Mouse (Mus musculus) ES-E14 (cell line): ENCODE results near the gene Hcfc1r1. TPM values are rescaled to one million over a fixed set of nuclear protein-coding genes. Genes with fewer than 3 reads are reported as not detected.

Experiments
- DNase-seq: peaks from one replicate; pipeline ENCODE4 v3.0.0-alpha.2; 2013; ENCODE audit warnings: low read depth, low spot score
- H3K27ac ChIP-seq: 2 replicates; pipeline ENCODE4 v1.5.1; 2012; ENCODE audit warnings: low read depth, mild to moderate bottlenecking, low read length, moderate library complexity, mixed read lengths; ENCODE audit not compliant: poor library complexity, insufficient read depth, severe bottlenecking
- H3K36me3 ChIP-seq: 2 replicates; pipeline ENCODE4 v1.6.1; 2012; ENCODE audit warnings: mild to moderate bottlenecking, low read length, moderate library complexity, mixed read lengths; ENCODE audit not compliant: control insufficient read depth, poor library complexity, insufficient read depth, severe bottlenecking
- H3K4me1 ChIP-seq, 2 experiments: fragments of 150-350 bp in 1 of 2; sonication (generic) in 1 of 2; 2 replicates each; pipeline ENCODE4 v1.6.1; 2012; ENCODE audit warnings: low read length in 2 of 2, mild to moderate bottlenecking in 1 of 2, mixed read lengths in 1 of 2; ENCODE audit not compliant: control insufficient read depth in 2 of 2, insufficient read depth in 2 of 2, poor library complexity in 1 of 2
- H3K4me3 ChIP-seq, 2 experiments: fragments of 150-350 bp in 1 of 2; sonication (generic) in 1 of 2; 2 replicates each; pipeline ENCODE4 v1.5.1; 2012; ENCODE audit warnings: low read length in 2 of 2, low read depth in 1 of 2, mild to moderate bottlenecking in 1 of 2, mixed read lengths in 1 of 2; ENCODE audit not compliant: insufficient read depth in 1 of 2, poor library complexity in 1 of 2, severe bottlenecking in 1 of 2
- H3K9ac ChIP-seq: 2 replicates; pipeline ENCODE4 v1.6.1; 2012; ENCODE audit warnings: low read depth, mild to moderate bottlenecking, low read length, mixed read lengths; ENCODE audit not compliant: poor library complexity, insufficient read depth, severe bottlenecking
- H3K9me3 ChIP-seq: fragments of 150-350 bp; sonication (generic); 2 replicates; pipeline ENCODE4 v1.6.1; 2012; ENCODE audit warnings: low read depth, mild to moderate bottlenecking, low read length; ENCODE audit not compliant: control insufficient read depth, insufficient read depth
- CHD2 ChIP-seq: IDR thresholded peaks from 2 replicates; pipeline ENCODE4 v1.6.1; 2014; ENCODE audit warnings: mild to moderate bottlenecking, low read depth, low read length, inconsistent platforms
- HCFC1 ChIP-seq: IDR thresholded peaks from 2 replicates; pipeline ENCODE4 v1.6.1; 2012; ENCODE audit warnings: low read length, inconsistent platforms, borderline replicate concordance; ENCODE audit not compliant: insufficient read depth
- MAFK ChIP-seq: IDR thresholded peaks from 2 replicates; pipeline ENCODE4 v1.6.1; 2014; ENCODE audit warnings: mild to moderate bottlenecking, low read depth, low read length, inconsistent platforms; ENCODE audit not compliant: insufficient read depth
- ZC3H11A ChIP-seq: IDR thresholded peaks from 2 replicates; pipeline ENCODE4 v1.6.1; 2012; ENCODE audit warnings: low read depth, mild to moderate bottlenecking, inconsistent platforms, low read length, borderline replicate concordance
- ZNF384 ChIP-seq: IDR thresholded peaks from 2 replicates; pipeline ENCODE4 v1.6.1; 2012; ENCODE audit warnings: low read depth, low read length, inconsistent platforms
- in situ Hi-C, 2 experiments: fragments of 600-800 bp; cut with MboI; formaldehyde crosslinking; loops; one replicate each; pipeline ENCODE4 v1.15.1; 2025; ENCODE audit warnings: low sequenced_read_pairs in 2 of 2, inconsistent platforms in 1 of 2; ENCODE audit not compliant: unreplicated experiment in 2 of 2
- total RNA-seq: library from RNA; depleted of rRNA; stranded (reverse); fragments of 300-350 nt; gene quantifications from 2 replicates; pipeline ENCODE4 v1.2.3, GENCODE M21; 2012

Gene Hcfc1r1
- total RNA-seq, 1 experiment, result 36.4 TPM

DNA sequence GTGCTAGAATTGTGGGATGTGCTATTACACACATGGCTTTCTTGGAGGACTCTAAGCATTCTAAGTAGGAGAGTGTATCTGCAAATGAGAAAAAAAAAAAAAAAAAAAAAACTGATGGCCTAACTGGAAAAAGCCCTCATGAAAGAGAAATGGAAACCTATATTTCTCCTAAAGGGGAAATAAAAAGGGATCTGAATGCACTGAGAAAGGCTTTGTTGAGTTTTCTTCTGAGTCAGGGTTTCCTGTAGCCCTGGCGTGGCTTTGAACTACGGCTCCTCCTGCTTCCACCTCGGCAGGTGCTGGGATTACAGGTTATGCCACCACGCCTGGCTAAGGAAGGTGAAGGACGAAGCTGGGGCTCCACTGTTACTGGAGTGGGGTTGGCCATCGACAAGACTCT lies 19.4 kb upstream of the Hcfc1r1 start:
- Histone ChIP-seq H3K4me3 (no peak overlapping the region), H3K27ac (no peak overlapping the region), H3K4me1 (no peaks in the 10 kb centered on the region), H3K36me3 (no peaks in the 10 kb centered on the region), H3K9ac (no peak overlapping the region), H3K9me3 (no peaks in the 10 kb centered on the region)
- TF ChIP-seq ZNF384 (no peak), HCFC1 (no peak), MAFK (no peak), CHD2 (no peak), ZC3H11A (no peak)
- DNase-seq, result no peak
- in situ Hi-C loops, result no loop called here

DNA sequence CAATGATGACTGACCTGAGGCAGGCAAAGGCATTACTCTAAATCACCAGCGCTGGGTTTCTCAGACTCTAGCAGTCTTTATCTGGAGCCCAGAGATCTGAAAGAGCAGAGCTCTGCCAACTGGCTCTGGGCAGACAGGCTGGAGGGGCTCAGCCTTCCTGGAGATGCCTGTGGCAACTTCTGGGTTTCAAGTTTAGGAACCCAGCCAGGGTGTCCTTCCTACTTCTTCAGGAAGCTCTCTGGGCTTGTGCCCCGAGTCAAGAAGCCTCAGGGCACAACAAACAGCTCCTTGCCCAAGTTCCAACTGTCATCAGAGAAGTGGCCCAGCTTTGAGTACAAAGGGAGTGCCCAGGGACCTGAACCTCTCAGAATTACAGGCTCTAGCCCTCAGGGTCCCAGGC lies 19.0 kb upstream of the Hcfc1r1 start:
- Histone ChIP-seq H3K27ac (no peak overlapping the region), H3K4me1 (no peaks in the 10 kb centered on the region), H3K4me3 (no peak overlapping the region), H3K9ac (no peak overlapping the region), H3K36me3 (no peaks in the 10 kb centered on the region), H3K9me3 (no peaks in the 10 kb centered on the region)
- in situ Hi-C loops, result no loop called here
- TF ChIP-seq CHD2 (no peak), MAFK (no peak), HCFC1 (no peak), ZC3H11A (no peak), ZNF384 (no peak)
- no peak for DNase-seq

- TF ChIP-seq CHD2, result no peak
- TF ChIP-seq ZC3H11A, result no peak
- no peak for TF ChIP-seq MAFK
- TF ChIP-seq ZNF384, result peak; percentile 66; the same call in 1 of the 2 replicates
- Histone ChIP-seq H3K9ac (no peak overlapping the region), H3K4me3 (no peak overlapping the region), H3K27ac (no peak overlapping the region), H3K9me3 (no peaks in the 10 kb centered on the region), H3K4me1 (peaks cover 0 to 7% of the 10 kb centered on the region in 2 experiments; a peak in 1 of 4 replicates), H3K36me3 (no peaks in the 10 kb centered on the region)
- DNase-seq, result no peak
- in situ Hi-C loops, result no loop called here
Observed at GRCm38 (mm10) chr17:23658450-23658849, 14.9 kb upstream of the Hcfc1r1 start.

- no peak for DNase-seq
- H3K4me1 ChIP-seq, result peaks cover 0 to 8% of the 10 kb centered on the region in 2 experiments; a peak in 1 of 4 replicates
Observed at GRCm38 (mm10) chr17:23660117-23660875, 13.1 kb upstream of the Hcfc1r1 start, which contains the start of gene Bicdl2. Bicdl2 (plus strand) TSS chr17:23660506.

More at GRCm38 (mm10) chr17:23660117-23660875, 13.1 kb upstream of the Hcfc1r1 start, which contains the start of gene Bicdl2:
- H3K36me3 ChIP-seq, result no peaks in the 10 kb centered on the region
- H3K27ac ChIP-seq, result no peak within 1 kb of the TSS
- in situ Hi-C loops, result no loop called here
- no peak within 1 kb of the TSS; the same call in 1 of the 2 replicates for H3K9ac ChIP-seq
- peak within 1 kb of the TSS; percentile 64 to 70 for H3K4me3 ChIP-seq
- no peaks in the 10 kb centered on the region for H3K9me3 ChIP-seq
- no peak for TF ChIP-seq HCFC1
- no peak for TF ChIP-seq ZC3H11A
